Mouse (Mus musculus) kidney, adult 9 months (tissue): Measurements from ENCODE around the gene Vsig8.

Source experiments
- DNase-seq: peaks from one replicate; pipeline ENCODE4 v3.0.0; 2022

Vsig8 gene

DNA sequence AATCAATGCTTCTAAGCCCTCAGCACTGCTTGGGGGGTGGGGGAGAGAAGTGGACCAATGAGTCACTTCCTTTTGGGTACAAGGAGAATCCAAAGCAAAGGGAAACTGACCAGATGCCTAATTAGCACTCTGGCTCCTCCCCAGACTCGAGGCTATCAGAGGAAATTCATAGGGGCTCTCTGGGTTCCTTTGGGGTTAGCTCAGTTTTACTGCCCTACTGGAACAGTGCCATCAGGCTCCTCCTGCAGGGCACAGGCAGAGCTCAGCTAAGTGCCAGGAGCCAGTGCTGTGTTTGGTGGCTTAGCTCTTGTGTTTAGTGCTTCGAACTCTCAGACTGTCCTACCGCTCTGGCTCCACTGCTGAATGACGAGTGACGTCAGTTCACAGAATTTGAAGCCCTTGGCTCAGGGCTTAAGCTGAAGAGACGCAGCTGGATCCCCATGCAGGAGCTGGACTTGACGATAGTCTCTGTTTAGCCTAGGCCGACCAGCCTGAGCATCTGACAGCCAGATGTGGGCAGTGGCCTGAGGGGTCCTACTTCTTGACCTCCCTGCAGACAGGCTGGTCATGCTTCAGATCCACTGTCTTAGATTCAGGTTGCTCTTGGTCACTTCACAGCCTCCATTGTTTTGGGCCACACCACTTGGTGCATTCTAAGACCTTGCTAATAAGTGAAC is 25.1 kb upstream of the Vsig8 start:
- DNase-seq: no peak

- DNase-seq: no peak
Measured at GRCm38 (mm10) chr1:172532551-172532950, 23.2 kb upstream of the Vsig8 start.

GRCm38 (mm10) chr1:172535116-172535515 is 20.6 kb upstream of the Vsig8 start:
- DNase-seq: no peak

GRCm38 (mm10) chr1:172539827-172540226 is 15.9 kb upstream of the Vsig8 start:
- no peak for DNase-seq

DNA sequence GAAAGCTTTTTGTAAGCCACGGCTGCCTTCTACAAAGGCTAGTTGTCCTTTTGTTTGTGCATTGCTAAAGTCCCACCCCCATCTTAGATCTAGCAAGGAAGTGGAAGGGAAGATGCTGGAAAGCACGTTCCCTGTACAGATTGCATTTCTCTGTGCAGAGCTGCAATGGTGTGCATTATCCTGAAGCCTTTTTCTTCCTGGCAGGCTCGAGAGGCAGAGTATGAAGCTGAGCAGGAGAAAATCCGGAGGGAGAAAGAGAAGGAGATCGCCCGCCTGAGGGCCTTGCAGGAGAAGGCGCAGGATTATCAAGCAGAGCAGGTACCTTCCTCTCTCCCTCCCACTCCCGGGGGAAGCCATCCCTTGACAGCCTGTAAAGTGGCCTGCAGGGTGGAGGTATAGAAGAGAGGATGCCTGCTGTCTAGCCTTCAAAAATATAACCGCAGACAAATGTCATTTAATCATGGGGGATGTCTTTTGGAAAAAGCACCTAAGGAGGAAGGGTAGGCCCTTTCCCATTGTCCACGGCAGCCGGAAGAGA is 15.4 kb upstream of the Vsig8 start:
- DNase-seq: no peak

GRCm38 (mm10) chr1:172546062-172546461 is 9.7 kb upstream of the Vsig8 start:
- no peak for DNase-seq

GRCm38 (mm10) chr1:172548501-172548900 is 7.2 kb upstream of the Vsig8 start:
- no peak for DNase-seq

- DNase-seq: no peak
Measured at GRCm38 (mm10) chr1:172549314-172549713, 6.4 kb upstream of the Vsig8 start.

DNA sequence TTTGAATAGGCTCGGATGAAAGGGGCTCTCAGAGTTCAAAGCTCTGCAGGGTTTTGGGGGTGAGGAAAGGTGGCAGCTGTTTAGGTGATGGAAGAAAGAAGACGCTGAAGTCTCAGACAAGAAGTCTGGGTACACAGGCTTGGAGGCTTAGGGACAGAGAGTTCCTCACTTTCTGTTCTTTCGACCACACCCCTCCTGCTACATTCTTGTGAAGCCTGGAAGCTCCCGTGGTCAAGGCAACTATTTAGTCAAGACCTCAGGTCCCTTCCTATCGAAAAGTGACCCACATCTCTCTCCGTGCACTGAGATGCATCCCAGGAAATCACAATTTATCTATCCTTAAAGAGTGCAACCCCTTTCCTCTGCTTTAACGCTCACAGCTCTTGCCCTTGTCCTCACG is 6.0 kb upstream of the Vsig8 start:
- DNase-seq: no peak

DNA sequence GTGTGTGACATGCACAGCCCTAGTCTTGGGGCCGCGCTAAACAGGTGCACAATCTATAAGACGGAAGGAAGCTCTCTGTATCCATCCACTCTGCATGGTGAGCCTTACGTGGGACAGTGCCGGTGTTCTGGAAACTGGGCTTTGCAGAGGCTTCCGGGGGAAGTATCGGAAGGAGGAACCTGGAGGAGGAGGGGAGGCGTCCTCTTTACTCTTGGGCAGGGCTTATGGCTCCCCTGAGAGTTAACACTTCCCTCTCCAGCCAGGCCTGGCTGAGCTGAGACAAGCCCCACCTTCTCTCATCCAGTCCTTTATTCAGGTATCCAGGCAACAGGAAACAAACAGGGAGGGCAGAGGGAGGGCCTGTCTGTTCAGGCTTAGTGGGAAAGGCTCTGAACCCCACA is 5.2 kb upstream of the Vsig8 start:
- peak; percentile 61 for DNase-seq

DNA sequence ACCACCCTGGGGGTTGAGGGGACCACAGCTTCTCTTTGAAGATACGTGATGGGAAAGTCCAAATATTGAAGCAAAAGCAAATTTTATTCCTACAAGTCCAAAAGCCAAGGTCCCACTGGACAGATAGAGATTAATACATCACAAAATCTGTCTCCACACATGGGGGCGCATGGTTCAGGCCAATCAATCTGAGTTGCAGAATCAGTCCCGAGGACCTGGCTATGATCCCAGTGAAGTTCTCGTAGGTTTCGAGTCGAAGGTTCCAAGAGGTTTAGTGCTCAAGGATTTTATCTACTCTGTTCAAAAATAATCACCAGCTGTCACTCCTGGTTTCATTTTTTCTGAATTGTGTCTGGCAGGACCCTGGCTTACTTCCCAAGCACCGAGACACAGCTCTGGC is 4.7 kb upstream of the Vsig8 start:
- no peak for DNase-seq

DNA sequence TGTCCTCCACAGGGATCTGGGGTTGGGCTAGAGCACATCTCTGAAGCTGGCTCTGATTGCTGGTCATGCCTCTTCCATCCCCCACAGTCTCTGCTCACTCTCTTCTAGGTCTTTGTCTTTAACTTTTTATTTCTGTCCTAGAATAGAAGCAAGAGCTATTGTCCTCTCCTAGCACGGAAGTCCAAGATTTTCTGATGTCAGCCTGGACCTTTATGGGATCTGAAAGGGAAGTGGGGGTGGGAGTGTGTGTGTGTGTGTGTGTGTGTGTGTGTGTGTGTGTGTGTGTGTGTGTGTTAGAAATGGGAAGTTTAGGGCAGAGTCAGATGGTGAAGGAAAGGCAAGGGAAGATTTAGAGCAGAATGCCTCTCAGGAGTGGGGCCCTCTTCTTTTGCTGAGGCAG is 3.1 kb upstream of the Vsig8 start:
- DNase-seq: peak; percentile 35

DNA sequence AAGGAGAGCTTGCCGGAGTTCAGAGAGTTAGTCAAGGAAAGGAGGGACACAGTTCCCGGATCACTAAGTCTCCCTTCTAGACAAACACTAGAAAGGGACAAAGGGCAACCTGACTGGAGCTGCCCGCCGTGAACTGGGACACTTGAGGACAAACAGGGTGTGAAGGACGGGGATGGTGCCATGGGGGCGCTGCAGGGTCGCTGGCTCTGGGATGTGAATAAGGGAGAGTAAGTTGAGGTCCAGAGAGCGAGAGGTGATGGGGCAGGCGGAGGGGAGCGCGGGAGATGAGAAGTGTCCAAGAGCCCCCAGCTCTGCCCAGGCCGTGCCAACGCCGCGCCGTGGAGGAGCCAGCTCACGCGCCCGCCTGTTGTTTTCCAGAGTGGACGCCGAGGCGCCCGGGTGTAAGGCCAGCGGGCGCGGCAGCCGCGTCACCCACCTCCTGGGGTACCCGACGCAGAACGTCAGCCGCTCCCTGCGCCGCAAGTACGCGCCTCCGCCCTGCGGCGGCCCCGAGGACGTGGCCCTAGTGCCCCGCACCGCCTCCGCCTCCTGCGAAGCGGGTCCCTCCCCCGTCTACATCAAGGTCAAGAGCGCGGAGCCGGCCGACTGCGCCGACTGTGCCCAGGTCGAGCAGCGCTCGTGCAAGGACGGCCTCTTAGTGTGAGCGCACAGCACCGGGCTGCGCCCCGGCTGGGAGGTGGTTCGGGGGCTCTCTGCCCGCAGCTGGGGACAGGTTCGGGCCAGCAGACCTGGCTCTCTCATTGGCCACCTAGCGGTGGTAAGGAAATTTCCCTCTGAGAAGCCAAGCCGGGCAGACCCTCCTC is 7.1 kb downstream of the Vsig8 start:
- DNase-seq: peak; percentile 84

GRCm38 (mm10) chr1:172563465-172563828 is 7.7 kb downstream of the Vsig8 start:
- no peak for DNase-seq

DNA sequence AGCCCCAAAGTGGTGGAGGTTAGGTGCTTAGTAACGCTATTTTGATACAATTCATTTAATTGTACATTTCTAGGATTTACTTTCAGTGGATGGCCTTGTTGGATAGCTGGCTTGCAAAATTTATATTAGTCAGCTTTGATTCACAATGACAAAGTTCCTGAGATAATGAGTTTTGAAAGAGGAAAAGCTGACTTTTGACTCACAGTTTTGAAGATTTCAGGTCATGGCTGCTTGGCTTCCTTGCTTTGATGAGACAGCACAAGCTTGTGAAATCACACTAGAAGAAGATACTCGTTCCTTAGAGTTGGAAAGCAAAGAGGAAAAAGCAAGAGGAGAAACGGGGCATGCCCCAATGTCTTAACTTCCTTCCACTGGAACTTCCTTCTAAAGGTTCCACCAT is 10.4 kb downstream of the Vsig8 start:
- no peak for DNase-seq

DNA sequence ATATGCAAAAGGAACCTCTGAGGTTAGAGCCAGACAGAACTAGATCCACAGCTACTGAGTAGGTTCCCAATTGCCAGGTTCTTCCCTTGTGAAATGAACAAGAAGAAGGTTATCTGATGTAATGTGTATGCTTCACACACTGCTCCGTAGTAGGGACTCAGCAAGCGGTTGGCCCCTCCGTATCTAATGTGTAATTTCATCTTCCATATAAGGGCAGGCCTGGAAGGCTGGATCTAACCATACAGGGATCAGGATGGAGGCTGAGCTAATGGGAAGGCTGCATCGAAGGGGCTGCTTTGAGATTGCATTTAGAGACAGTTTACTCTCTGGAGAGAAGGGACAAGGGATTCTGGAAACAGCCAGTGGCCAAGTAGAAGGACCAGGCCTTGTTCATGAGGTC is 12.0 kb downstream of the Vsig8 start:
- no peak for DNase-seq

DNA sequence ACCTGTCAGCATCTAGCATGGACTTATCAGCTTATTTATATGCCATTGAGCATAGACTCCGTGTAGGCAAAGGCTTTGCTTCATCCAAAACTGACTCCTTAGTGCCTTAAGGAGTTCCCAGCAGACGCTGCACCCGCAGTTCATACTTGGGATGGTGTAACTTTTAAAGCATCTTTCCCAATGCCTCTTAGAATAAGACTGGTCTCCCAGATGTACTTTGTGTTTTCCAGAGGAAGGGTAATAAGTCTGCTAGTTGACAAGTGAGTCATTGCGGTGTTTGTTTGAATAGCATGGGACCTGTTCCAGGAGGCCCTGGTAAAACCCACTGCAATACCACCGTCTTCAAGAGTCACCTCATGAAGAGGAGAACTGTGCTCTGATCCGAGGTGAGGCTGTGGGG is 24.4 kb downstream of the Vsig8 start:
- no peak for DNase-seq

- no peak for DNase-seq
Measured at GRCm38 (mm10) chr1:172582436-172582835, 26.7 kb downstream of the Vsig8 start.

DNA sequence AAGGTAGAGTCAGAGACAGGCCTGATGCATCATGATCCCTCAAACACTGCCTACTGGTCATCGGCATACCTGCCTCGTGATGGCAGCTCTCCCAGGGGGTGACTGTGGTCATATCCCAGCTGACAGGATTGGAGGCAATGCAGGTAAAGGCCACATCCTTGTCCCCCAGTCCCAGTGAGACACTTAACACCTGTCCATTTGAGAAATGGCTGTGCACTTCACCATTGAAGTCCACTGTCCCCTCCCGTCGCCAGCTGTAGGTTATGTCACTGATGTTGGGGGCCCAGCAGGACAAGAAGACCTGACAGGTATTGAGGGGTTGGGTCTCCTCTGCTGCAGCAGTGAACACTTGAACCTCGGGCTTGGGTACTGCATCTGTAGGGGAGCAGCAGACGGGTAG is 28.5 kb downstream of the Vsig8 start:
- DNase-seq: no peak

DNA sequence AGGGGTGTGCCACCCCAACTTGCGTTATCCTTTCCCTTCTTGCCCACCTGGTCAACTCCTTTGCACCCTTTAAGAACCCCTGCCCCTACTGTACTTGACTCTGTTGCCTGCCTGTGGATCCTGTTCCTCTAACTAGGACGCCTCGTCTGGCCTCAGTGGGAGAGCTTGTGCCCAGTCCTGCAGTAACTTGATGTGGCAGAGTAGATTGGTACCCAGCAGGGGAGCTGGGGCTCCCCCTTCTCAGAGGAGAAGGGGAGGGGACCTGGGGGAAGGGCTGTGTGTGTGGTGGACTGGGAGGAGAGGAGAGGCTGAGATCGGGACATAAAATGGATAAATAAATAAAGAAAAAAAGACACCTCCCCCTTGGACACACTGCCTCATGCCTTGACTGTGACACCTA is 29.3 kb downstream of the Vsig8 start:
- DNase-seq: no peak

GRCm38 (mm10) chr1:172585612-172586567 is 30.2 kb downstream of the Vsig8 start:
- DNase-seq: no peak

GRCm38 (mm10) chr1:172590385-172590784 is 34.6 kb downstream of the Vsig8 start, which contains the start of gene Slamf8:
TSS of gene Slamf8 (minus strand) at chr1:172590568.
- peak; percentile 39 for DNase-seq

DNA sequence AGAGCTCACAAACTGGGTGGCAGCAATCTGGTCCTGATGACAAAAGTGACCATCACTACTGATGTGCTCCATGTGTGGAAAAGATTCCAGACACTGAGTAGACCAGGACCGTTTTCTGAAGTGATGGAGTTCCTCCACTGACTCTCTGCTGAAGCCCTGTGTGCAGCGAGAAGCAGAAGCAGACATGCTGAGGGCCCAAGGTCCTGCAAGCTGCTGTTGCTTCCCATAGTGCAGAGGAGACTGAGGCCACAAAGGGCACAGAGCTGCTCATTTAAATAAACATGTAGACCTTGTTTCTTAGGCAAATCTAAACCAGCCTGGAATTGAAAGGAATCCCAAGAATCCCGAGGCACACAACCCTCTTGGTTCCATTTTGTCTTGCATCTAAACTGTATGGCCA is 37.6 kb downstream of the Vsig8 start:
- no peak for DNase-seq
